Mouse (Mus musculus): ENCODE data around the gene Adamtsl4. TPM values are rescaled to one million over a fixed set of nuclear protein-coding genes. Genes with fewer than 3 reads are reported as not detected.
A peak's percentile ranks its signal among the peaks of the same experiment; 100 is the strongest.

The Adamtsl4 gene
- polyA plus RNA-seq, 1 experiment, result 18.9 TPM

DNA sequence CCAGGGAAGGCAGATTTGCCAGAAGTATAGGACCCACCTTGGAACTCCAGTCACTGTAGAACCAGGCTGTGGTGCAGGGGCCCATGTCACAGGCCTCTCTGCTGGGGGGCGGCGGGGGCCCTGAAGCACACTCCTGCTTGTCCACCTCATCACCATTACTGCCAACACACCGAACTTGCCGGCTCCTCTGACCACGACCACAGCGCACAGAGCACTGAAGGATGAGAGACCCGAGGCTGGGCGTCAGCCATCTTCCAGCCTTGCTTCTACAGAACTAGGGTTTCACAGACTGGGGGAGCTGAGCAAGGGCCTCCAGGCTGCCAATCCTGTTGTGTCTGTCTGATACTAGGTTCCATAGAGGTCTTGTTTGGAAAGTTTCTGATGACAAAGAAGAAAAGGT is 8.2 kb downstream of the Adamtsl4 start:
- H3K4me1 ChIP-seq (ENCODE audit: control insufficient read depth, insufficient read depth, low read length), result peaks cover 8% of the 10 kb centered on the region
- TF ChIP-seq POLR2A (IDR thresholded peaks at IDR 0.05; ENCODE audit: low read depth, low read length) (no peak), CTCF (IDR thresholded peaks at IDR 0.05; ENCODE audit: borderline replicate concordance, insufficient read depth, low read length) (no peak)
- H3K4me3 ChIP-seq (ENCODE audit: insufficient read depth, low read length), result no peak overlapping the region
- no peak overlapping the region for H3K27ac ChIP-seq (ENCODE audit: insufficient read depth, low read length)

- Histone ChIP-seq H3K27ac (ENCODE audit: insufficient read depth, low read length) (no peak overlapping the region), H3K4me3 (ENCODE audit: insufficient read depth, low read length) (no peak overlapping the region), H3K4me1 (ENCODE audit: control insufficient read depth, insufficient read depth, low read length) (peaks cover 19% of the 10 kb centered on the region)
- TF ChIP-seq CTCF (IDR thresholded peaks at IDR 0.05; ENCODE audit: borderline replicate concordance, insufficient read depth, low read length) (no peak), POLR2A (IDR thresholded peaks at IDR 0.05; ENCODE audit: low read depth, low read length) (no peak)
These were observed 10.2 kb downstream of the Adamtsl4 start for GRCm38 (mm10) chr3:95677420-95678090.

- peak overlapping the region; percentile 98 for H3K27ac ChIP-seq (ENCODE audit: insufficient read depth, low read length)
- H3K4me3 ChIP-seq (ENCODE audit: insufficient read depth, low read length), result no peak overlapping the region
- peaks cover 25% of the 10 kb centered on the region for H3K4me1 ChIP-seq (ENCODE audit: control insufficient read depth, insufficient read depth, low read length)
- TF ChIP-seq POLR2A (IDR thresholded peaks at IDR 0.05; ENCODE audit: low read depth, low read length), result no peak
- TF ChIP-seq CTCF (IDR thresholded peaks at IDR 0.05; ENCODE audit: borderline replicate concordance, insufficient read depth, low read length), result peak; percentile 78
These were observed 10.8 kb downstream of the Adamtsl4 start for GRCm38 (mm10) chr3:95676745-95677419.

DNA sequence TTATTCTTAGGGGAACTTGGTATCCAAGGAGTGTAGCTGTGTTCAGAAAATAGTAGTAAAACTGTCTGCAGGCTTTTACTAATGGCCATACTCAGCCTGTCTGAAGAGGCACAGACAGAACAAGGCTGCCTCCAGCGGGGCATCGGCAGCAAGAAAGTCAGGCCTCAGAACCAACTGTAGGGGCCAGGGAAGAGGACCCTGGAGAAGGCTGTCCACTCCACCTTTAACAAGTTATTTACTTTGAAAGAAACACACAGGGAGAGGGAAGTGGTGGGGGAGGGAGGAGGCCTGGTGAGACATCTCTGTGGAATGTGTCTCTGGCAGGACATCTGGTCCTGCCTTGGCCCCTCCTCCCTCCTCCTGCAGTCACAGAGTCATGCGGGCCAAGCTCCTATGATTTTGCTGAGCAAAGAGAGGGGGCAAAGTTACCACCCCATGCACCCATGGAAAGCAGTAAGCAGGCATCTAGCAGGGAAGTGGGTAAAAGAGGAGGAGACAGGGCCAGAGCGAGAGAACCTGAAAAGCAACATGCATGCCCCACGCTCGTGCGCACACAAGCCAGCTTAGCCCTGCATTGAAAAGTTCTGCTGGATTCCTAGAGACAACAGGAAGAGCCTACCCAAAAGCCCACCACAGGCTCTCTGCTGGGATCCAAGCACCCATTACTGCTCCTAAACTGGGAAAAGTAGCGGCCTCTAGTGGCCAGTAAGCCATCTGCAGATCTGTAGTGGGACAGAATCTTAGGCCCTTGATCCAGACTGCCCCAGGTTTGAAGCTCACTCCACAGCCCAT is 12.2 kb downstream of the Adamtsl4 start:
- TF ChIP-seq POLR2A (IDR thresholded peaks at IDR 0.05; ENCODE audit: low read depth, low read length) (no peak), CTCF (IDR thresholded peaks at IDR 0.05; ENCODE audit: borderline replicate concordance, insufficient read depth, low read length) (peak; percentile 29; the same call in 1 of the 2 replicates)
- Histone ChIP-seq H3K4me1 (ENCODE audit: control insufficient read depth, insufficient read depth, low read length) (peaks cover 25% of the 10 kb centered on the region), H3K4me3 (ENCODE audit: insufficient read depth, low read length) (no peak overlapping the region), H3K27ac (ENCODE audit: insufficient read depth, low read length) (peak overlapping the region; percentile 98)

- peak overlapping the region; percentile 98 for H3K27ac ChIP-seq (ENCODE audit: insufficient read depth, low read length)
- H3K4me1 ChIP-seq (ENCODE audit: control insufficient read depth, insufficient read depth, low read length), result peaks cover 25% of the 10 kb centered on the region
- no peak for TF ChIP-seq CTCF (IDR thresholded peaks at IDR 0.05; ENCODE audit: borderline replicate concordance, insufficient read depth, low read length)
- TF ChIP-seq POLR2A (IDR thresholded peaks at IDR 0.05; ENCODE audit: low read depth, low read length), result peak; percentile 57
- no peak overlapping the region for H3K4me3 ChIP-seq (ENCODE audit: insufficient read depth, low read length)
These were observed 12.9 kb downstream of the Adamtsl4 start for GRCm38 (mm10) chr3:95674812-95675211.

- Histone ChIP-seq H3K4me3 (ENCODE audit: insufficient read depth, low read length) (no peak overlapping the region), H3K4me1 (ENCODE audit: control insufficient read depth, insufficient read depth, low read length) (peaks cover 25% of the 10 kb centered on the region), H3K27ac (ENCODE audit: insufficient read depth, low read length) (peak overlapping the region; percentile 98)
- no peak for TF ChIP-seq CTCF (IDR thresholded peaks at IDR 0.05; ENCODE audit: borderline replicate concordance, insufficient read depth, low read length)
- peak; percentile 56 for TF ChIP-seq POLR2A (IDR thresholded peaks at IDR 0.05; ENCODE audit: low read depth, low read length)
These were observed 13.5 kb downstream of the Adamtsl4 start for GRCm38 (mm10) chr3:95674236-95674635.

DNA sequence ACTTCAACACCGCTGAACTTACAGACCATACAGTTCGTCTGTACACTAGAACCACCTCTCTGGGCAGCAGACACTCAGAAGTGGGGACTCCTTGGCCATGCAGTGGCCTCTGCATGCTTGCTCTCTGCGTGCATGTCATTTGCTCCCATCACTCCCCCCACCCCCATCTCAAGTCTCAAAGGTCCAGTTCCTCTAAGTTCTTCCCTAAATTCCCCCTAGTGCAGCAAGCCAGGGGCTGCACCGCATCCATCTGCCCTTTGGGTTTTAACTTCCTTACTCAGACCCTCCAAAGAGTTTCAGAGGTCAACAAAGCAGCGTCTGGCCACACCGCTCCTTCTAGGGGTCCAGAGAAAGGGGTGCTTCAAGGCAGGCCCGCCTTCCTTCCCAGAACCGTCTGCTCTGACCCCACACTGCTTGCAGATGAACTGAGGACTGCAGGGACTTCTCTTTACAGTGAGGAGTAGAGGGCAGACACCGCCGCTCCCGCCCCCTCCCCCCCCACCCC is 14.0 kb downstream of the Adamtsl4 start:
- H3K27ac ChIP-seq (ENCODE audit: insufficient read depth, low read length), result peak overlapping the region; percentile 100
- H3K4me1 ChIP-seq (ENCODE audit: control insufficient read depth, insufficient read depth, low read length), result peaks cover 25% of the 10 kb centered on the region
- no peak overlapping the region for H3K4me3 ChIP-seq (ENCODE audit: insufficient read depth, low read length)

GRCm38 (mm10) chr3:95672861-95673706 is 14.6 kb downstream of the Adamtsl4 start:
- peak overlapping the region; percentile 100 for H3K27ac ChIP-seq (ENCODE audit: insufficient read depth, low read length)
- peaks cover 28% of the 10 kb centered on the region for H3K4me1 ChIP-seq (ENCODE audit: control insufficient read depth, insufficient read depth, low read length)
- no peak overlapping the region for H3K4me3 ChIP-seq (ENCODE audit: insufficient read depth, low read length)
- TF ChIP-seq CTCF (IDR thresholded peaks at IDR 0.05; ENCODE audit: borderline replicate concordance, insufficient read depth, low read length), result no peak
- no peak for TF ChIP-seq POLR2A (IDR thresholded peaks at IDR 0.05; ENCODE audit: low read depth, low read length)

More for the DNA sequence above, 14.0 kb downstream of the Adamtsl4 start:
- TF ChIP-seq CTCF (IDR thresholded peaks at IDR 0.05; ENCODE audit: borderline replicate concordance, insufficient read depth, low read length) (no peak), POLR2A (IDR thresholded peaks at IDR 0.05; ENCODE audit: low read depth, low read length) (peak; percentile 45)

DNA sequence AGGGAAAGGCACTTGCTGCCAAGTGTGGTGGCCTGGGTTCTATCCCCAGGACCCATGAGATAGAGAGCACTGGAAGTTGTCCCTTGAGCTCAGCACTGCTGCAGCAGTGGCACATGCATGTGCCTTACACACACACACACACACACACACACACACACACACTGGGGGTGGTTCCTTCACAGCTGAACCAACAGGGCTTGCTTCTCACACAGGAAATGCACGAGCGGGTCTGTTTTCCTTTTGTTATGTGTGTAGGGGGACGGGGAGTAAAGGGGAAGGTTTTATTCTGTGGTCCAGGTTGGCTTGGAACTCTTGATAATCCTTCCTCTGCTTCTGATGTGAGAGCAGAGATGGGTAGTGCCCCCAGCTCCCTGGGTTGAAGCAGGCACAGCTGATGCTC is 15.3 kb downstream of the Adamtsl4 start:
- peaks cover 32% of the 10 kb centered on the region for H3K4me1 ChIP-seq (ENCODE audit: control insufficient read depth, insufficient read depth, low read length)

More for the DNA sequence above, 15.3 kb downstream of the Adamtsl4 start:
- H3K4me3 ChIP-seq (ENCODE audit: insufficient read depth, low read length), result no peak overlapping the region
- 0 out of 2 replicates have a peak, but pooled peaks have one; percentile 16 for TF ChIP-seq POLR2A (IDR thresholded peaks at IDR 0.05; ENCODE audit: low read depth, low read length)
- TF ChIP-seq CTCF (IDR thresholded peaks at IDR 0.05; ENCODE audit: borderline replicate concordance, insufficient read depth, low read length), result no peak
- H3K27ac ChIP-seq (ENCODE audit: insufficient read depth, low read length), result peak overlapping the region; percentile 100

Data from embryonic fibroblast, embryonic 13.5 days (primary cell).